Mouse (Mus musculus): ENCODE results near the gene Ppp4r1.

- no peak for TF ChIP-seq CTCF (IDR thresholded peaks at IDR 0.05; ENCODE audit: control insufficient read depth, insufficient read depth, low read length)
- no peak for TF ChIP-seq POLR2A (IDR thresholded peaks at IDR 0.05; ENCODE audit: borderline replicate concordance, control insufficient read depth, low read depth, low read length)
These were observed 11.9 kb downstream of the Ppp4r1 start for GRCm38 (mm10) chr17:65794096-65794850.

Measured in bone marrow, adult 2 months (tissue).